Mouse (Mus musculus): Measurements from ENCODE around the gene Pcnx2.

- TF ChIP-seq POLR2A (IDR thresholded peaks at IDR 0.05; ENCODE audit: extremely low read depth, insufficient read depth, low read length): no peak
- TF ChIP-seq CTCF (IDR thresholded peaks at IDR 0.05; ENCODE audit: extremely low read depth, insufficient read depth, low read length): no peak
Observed at GRCm38 (mm10) chr8:125741855-125742254, 156.3 kb downstream of the Pcnx2 start.
